Mouse (Mus musculus) lung, postnatal 14 days (tissue): ENCODE data around the gene Svs5.

Experiments
- DNase-seq: peaks from one replicate; pipeline ENCODE4 v3.0.0; 2021

Svs5 gene

GRCm38 (mm10) chr2:164381726-164382125, 49.2 kb downstream of the Svs5 start:
- DNase-seq, result no peak

- no peak for DNase-seq
These were observed 50.4 kb downstream of the Svs5 start for GRCm38 (mm10) chr2:164382971-164383370.
